Mouse (Mus musculus): Measurements from ENCODE around the gene Phactr3. TPM values are rescaled to one million over a fixed set of nuclear protein-coding genes. Genes with fewer than 3 reads are reported as not detected.

Gene Phactr3
- polyA plus RNA-seq, 1 experiment from 2014 or later: 53.9 TPM

GRCm38 (mm10) chr2:178241374-178241773 is 122.6 kb downstream of the Phactr3 start:
- 71% methylated on average over 3 of the region's 3 CpGs for WGBS
- ATAC-seq (replicated peaks): no peak
- no peaks in the 10 kb centered on the region for H3K4me1 ChIP-seq
- no peak overlapping the region for H3K9ac ChIP-seq (replicated peaks)
- no peaks in the 10 kb centered on the region for H3K36me3 ChIP-seq
- no peaks in the 10 kb centered on the region for H3K27me3 ChIP-seq
- no peak overlapping the region for H3K4me3 ChIP-seq
- H3K4me2 ChIP-seq (replicated peaks): no peak overlapping the region
- H3K27ac ChIP-seq (replicated peaks): no peak overlapping the region
- no peaks in the 10 kb centered on the region for H3K9me3 ChIP-seq

- no peak for ATAC-seq (replicated peaks)
- H3K36me3 ChIP-seq: no peaks in the 10 kb centered on the region
- H3K9ac ChIP-seq (replicated peaks): no peak overlapping the region
- no peak overlapping the region for H3K4me2 ChIP-seq (replicated peaks)
- no peak overlapping the region for H3K4me3 ChIP-seq
- H3K9me3 ChIP-seq: no peaks in the 10 kb centered on the region
- no peaks in the 10 kb centered on the region for H3K4me1 ChIP-seq
- no peaks in the 10 kb centered on the region for H3K27me3 ChIP-seq
- 85% methylated on average over 3 of the region's 3 CpGs for WGBS
- no peak overlapping the region for H3K27ac ChIP-seq (replicated peaks)
Observed at GRCm38 (mm10) chr2:178242996-178243395, 124.2 kb downstream of the Phactr3 start.

- Histone ChIP-seq H3K9ac (replicated peaks) (no peak overlapping the region), H3K4me2 (replicated peaks) (no peak overlapping the region), H3K27me3 (no peaks in the 10 kb centered on the region), H3K4me3 (no peak overlapping the region), H3K4me1 (no peaks in the 10 kb centered on the region), H3K36me3 (no peaks in the 10 kb centered on the region), H3K9me3 (no peaks in the 10 kb centered on the region), H3K27ac (replicated peaks) (no peak overlapping the region)
- ATAC-seq (replicated peaks): no peak
- WGBS: 89% methylated on average over 1 of the region's 1 CpGs
Observed at GRCm38 (mm10) chr2:178244866-178245265, 126.1 kb downstream of the Phactr3 start.

- no peaks in the 10 kb centered on the region for H3K27me3 ChIP-seq
- H3K36me3 ChIP-seq: no peaks in the 10 kb centered on the region
- no peaks in the 10 kb centered on the region for H3K4me1 ChIP-seq
- ATAC-seq (replicated peaks): no peak
- no peak overlapping the region for H3K4me2 ChIP-seq (replicated peaks)
- H3K27ac ChIP-seq (replicated peaks): no peak overlapping the region
- H3K9ac ChIP-seq (replicated peaks): no peak overlapping the region
- H3K4me3 ChIP-seq: no peak overlapping the region
- H3K9me3 ChIP-seq: no peaks in the 10 kb centered on the region
- WGBS: 77% methylated on average over 5 of the region's 5 CpGs
Observed at GRCm38 (mm10) chr2:178245841-178246240, 127.1 kb downstream of the Phactr3 start.

GRCm38 (mm10) chr2:178246767-178247166 is 128.0 kb downstream of the Phactr3 start:
- no peak overlapping the region for H3K27ac ChIP-seq (replicated peaks)
- H3K27me3 ChIP-seq: no peaks in the 10 kb centered on the region
- no peaks in the 10 kb centered on the region for H3K9me3 ChIP-seq
- no peak overlapping the region for H3K4me3 ChIP-seq
- H3K4me2 ChIP-seq (replicated peaks): no peak overlapping the region
- 51% methylated on average over 4 of the region's 4 CpGs for WGBS
- H3K4me1 ChIP-seq: no peaks in the 10 kb centered on the region
- no peaks in the 10 kb centered on the region for H3K36me3 ChIP-seq
- ATAC-seq (replicated peaks): no peak
- H3K9ac ChIP-seq (replicated peaks): no peak overlapping the region

GRCm38 (mm10) chr2:178247274-178247673 is 128.5 kb downstream of the Phactr3 start:
- H3K27ac ChIP-seq (replicated peaks): no peak overlapping the region
- ATAC-seq (replicated peaks): no peak
- H3K9ac ChIP-seq (replicated peaks): no peak overlapping the region
- H3K36me3 ChIP-seq: no peaks in the 10 kb centered on the region
- WGBS: 77% methylated on average over 8 of the region's 8 CpGs
- H3K4me2 ChIP-seq (replicated peaks): no peak overlapping the region
- no peaks in the 10 kb centered on the region for H3K4me1 ChIP-seq
- no peak overlapping the region for H3K4me3 ChIP-seq
- H3K9me3 ChIP-seq: no peaks in the 10 kb centered on the region
- no peaks in the 10 kb centered on the region for H3K27me3 ChIP-seq

- H3K9me3 ChIP-seq: no peaks in the 10 kb centered on the region
- no peaks in the 10 kb centered on the region for H3K27me3 ChIP-seq
- no peak overlapping the region for H3K9ac ChIP-seq (replicated peaks)
- no peak overlapping the region for H3K4me2 ChIP-seq (replicated peaks)
- WGBS: 2% methylated on average over 3 of the region's 3 CpGs
- H3K27ac ChIP-seq (replicated peaks): peak overlapping the region; percentile 43
- no peak overlapping the region for H3K4me3 ChIP-seq
- 0 out of 2 replicates have a peak, but pooled peaks cover 8% of the 10 kb centered on the region for H3K36me3 ChIP-seq
- H3K4me1 ChIP-seq: peaks cover 10% of the 10 kb centered on the region
- ATAC-seq (replicated peaks): peak; percentile 85
Observed at GRCm38 (mm10) chr2:178257117-178257825, 138.5 kb downstream of the Phactr3 start.

- WGBS: 10% methylated on average over 2 of the region's 2 CpGs
- ATAC-seq (replicated peaks): no peak
Observed at GRCm38 (mm10) chr2:178257986-178258555, 139.3 kb downstream of the Phactr3 start.

GRCm38 (mm10) chr2:178263055-178263454 is 144.3 kb downstream of the Phactr3 start:
- 87% methylated on average over 4 of the region's 4 CpGs for WGBS
- H3K27me3 ChIP-seq: no peaks in the 10 kb centered on the region
- H3K27ac ChIP-seq (replicated peaks): no peak overlapping the region
- 0 out of 2 replicates have a peak, but pooled peaks cover 3% of the 10 kb centered on the region for H3K4me1 ChIP-seq
- no peak for ATAC-seq (replicated peaks)
- no peaks in the 10 kb centered on the region for H3K9me3 ChIP-seq
- no peak overlapping the region for H3K4me3 ChIP-seq
- 0 out of 2 replicates have a peak, but pooled peaks cover 8% of the 10 kb centered on the region for H3K36me3 ChIP-seq
- H3K4me2 ChIP-seq (replicated peaks): no peak overlapping the region
- H3K9ac ChIP-seq (replicated peaks): no peak overlapping the region

More at GRCm38 (mm10) chr2:178257986-178258555, 139.3 kb downstream of the Phactr3 start:
- Histone ChIP-seq H3K4me3 (no peak overlapping the region), H3K4me2 (replicated peaks) (no peak overlapping the region), H3K9me3 (no peaks in the 10 kb centered on the region), H3K27ac (replicated peaks) (no peak overlapping the region), H3K27me3 (no peaks in the 10 kb centered on the region), H3K36me3 (0 out of 2 replicates have a peak, but pooled peaks cover 8% of the 10 kb centered on the region), H3K9ac (replicated peaks) (no peak overlapping the region), H3K4me1 (peaks cover 10% of the 10 kb centered on the region)

- no peak overlapping the region for H3K4me2 ChIP-seq (replicated peaks)
- H3K4me1 ChIP-seq: 0 out of 2 replicates have a peak, but pooled peaks cover 3% of the 10 kb centered on the region
- H3K4me3 ChIP-seq: no peak overlapping the region
- no peaks in the 10 kb centered on the region for H3K27me3 ChIP-seq
- 7% methylated on average over 8 of the region's 8 CpGs for WGBS
- H3K27ac ChIP-seq (replicated peaks): no peak overlapping the region
- no peaks in the 10 kb centered on the region for H3K9me3 ChIP-seq
- ATAC-seq (replicated peaks): peak; percentile 77
- 0 out of 2 replicates have a peak, but pooled peaks cover 8% of the 10 kb centered on the region for H3K36me3 ChIP-seq
- no peak overlapping the region for H3K9ac ChIP-seq (replicated peaks)
Observed at GRCm38 (mm10) chr2:178264389-178264788, 145.6 kb downstream of the Phactr3 start.

- Histone ChIP-seq H3K27ac (replicated peaks) (no peak overlapping the region), H3K9me3 (no peaks in the 10 kb centered on the region), H3K4me3 (no peak overlapping the region), H3K4me2 (replicated peaks) (no peak overlapping the region), H3K36me3 (0 out of 2 replicates have a peak, but pooled peaks cover 8% of the 10 kb centered on the region), H3K4me1 (0 out of 2 replicates have a peak, but pooled peaks cover 3% of the 10 kb centered on the region), H3K27me3 (no peaks in the 10 kb centered on the region), H3K9ac (replicated peaks) (no peak overlapping the region)
- 27% methylated on average over 2 of the region's 2 CpGs for WGBS
- ATAC-seq (replicated peaks): no peak
Observed at GRCm38 (mm10) chr2:178265454-178265853, 146.7 kb downstream of the Phactr3 start.

- Histone ChIP-seq H3K4me1 (no peaks in the 10 kb centered on the region), H3K9me3 (no peaks in the 10 kb centered on the region), H3K27ac (replicated peaks) (no peak overlapping the region), H3K9ac (replicated peaks) (no peak overlapping the region), H3K4me2 (replicated peaks) (no peak overlapping the region), H3K36me3 (no peaks in the 10 kb centered on the region), H3K27me3 (no peaks in the 10 kb centered on the region), H3K4me3 (no peak overlapping the region)
- 81% methylated on average over 2 of the region's 2 CpGs for WGBS
- no peak for ATAC-seq (replicated peaks)
Observed at GRCm38 (mm10) chr2:178270794-178271193, 152.0 kb downstream of the Phactr3 start.

All from forebrain, embryonic 15.5 days (tissue).